Mouse (Mus musculus) myocyte (in vitro differentiated cells): Measurements from ENCODE around the gene Ccr2. TPM values are rescaled to one million over a fixed set of nuclear protein-coding genes. Genes with fewer than 3 reads are reported as not detected.
"Not testable (repeated sequence)": the region's sequence is repeated elsewhere in the genome, so short reads cannot be mapped to it uniquely, and the experiment has no call there.

Experiments used
- H3K27me3 ChIP-seq: one replicate; pipeline ENCODE4 v1.6.1; 2011; ENCODE audit not compliant: control insufficient read depth, insufficient read depth, insufficient read length
- H3K36me3 ChIP-seq: one replicate; pipeline ENCODE4 v1.6.1; 2011; ENCODE audit not compliant: control insufficient read depth, insufficient read depth
- H3K4me2 ChIP-seq: one replicate; pipeline ENCODE4 v1.6.1; 2011; ENCODE audit warnings: low read depth, control low read depth
- H3K4me3 ChIP-seq: one replicate; pipeline ENCODE4 v1.5.1; 2011; ENCODE audit warnings: mild to moderate bottlenecking, control low read depth, moderate library complexity
- H3K79me2 ChIP-seq: one replicate; pipeline ENCODE4 v1.6.1; 2011; ENCODE audit not compliant: control insufficient read depth, insufficient read depth
- H3ac ChIP-seq: one replicate; pipeline ENCODE4 v1.6.1; 2011; ENCODE audit not compliant: control insufficient read depth, insufficient read length
- CEBPB ChIP-seq: IDR thresholded peaks from 2 replicates; pipeline ENCODE4 v1.6.1; 2011; ENCODE audit warnings: mild to moderate bottlenecking, moderate library complexity; ENCODE audit not compliant: poor library complexity, insufficient read depth, severe bottlenecking
- E2F4 ChIP-seq: IDR thresholded peaks from one replicate; pipeline ENCODE4 v1.6.1; 2011; ENCODE audit warnings: mild to moderate bottlenecking, control low read depth, moderate library complexity; ENCODE audit not compliant: insufficient read depth
- MAX ChIP-seq: IDR thresholded peaks from one replicate; pipeline ENCODE4 v1.6.1; 2011; ENCODE audit warnings: low read depth, mild to moderate bottlenecking, control low read depth
- MYOD1 ChIP-seq, 3 experiments: IDR thresholded peaks; one replicate each; pipeline ENCODE4 v1.6.1; 2011; ENCODE audit warnings: control low read depth in 2 of 3, low read depth in 2 of 3, mild to moderate bottlenecking in 2 of 3, moderate library complexity in 1 of 3; ENCODE audit not compliant: insufficient read length in 2 of 3, control insufficient read depth in 1 of 3
- MYOG ChIP-seq, 3 experiments: IDR thresholded peaks; one replicate each; pipeline ENCODE4 v1.6.1; 2011; ENCODE audit warnings: control low read depth in 2 of 3, low read depth in 2 of 3, mild to moderate bottlenecking in 2 of 3; ENCODE audit not compliant: insufficient read length in 2 of 3, control insufficient read depth in 1 of 3, insufficient read depth in 1 of 3
- POLR2A ChIP-seq: IDR thresholded peaks from one replicate; pipeline ENCODE4 v1.6.1; 2011; ENCODE audit warnings: low read depth, mild to moderate bottlenecking, control low read depth, moderate library complexity; ENCODE audit not compliant: insufficient read length
- POLR2AphosphoS2 ChIP-seq: IDR thresholded peaks from one replicate; pipeline ENCODE4 v1.6.1; 2011; ENCODE audit warnings: low read depth, control low read depth; ENCODE audit not compliant: insufficient read length
- REST ChIP-seq: IDR thresholded peaks from one replicate; pipeline ENCODE4 v1.6.1; 2011; ENCODE audit warnings: mild to moderate bottlenecking, control low read depth, moderate library complexity; ENCODE audit not compliant: insufficient read depth, insufficient read length
- SRF ChIP-seq: IDR thresholded peaks from one replicate; pipeline ENCODE4 v1.6.1; 2011; ENCODE audit warnings: low read depth; ENCODE audit not compliant: control insufficient read depth, insufficient read length
- TCF12 ChIP-seq: IDR thresholded peaks from one replicate; pipeline ENCODE4 v1.6.1; 2011; ENCODE audit warnings: mild to moderate bottlenecking, control low read depth; ENCODE audit not compliant: poor library complexity, insufficient read depth, severe bottlenecking
- TCF3 ChIP-seq: IDR thresholded peaks from one replicate; pipeline ENCODE4 v1.6.1; 2011; ENCODE audit warnings: low read depth, control low read depth; ENCODE audit not compliant: insufficient read length
- USF1 ChIP-seq: IDR thresholded peaks from one replicate; pipeline ENCODE4 v1.6.1; 2011; ENCODE audit warnings: low read depth, mild to moderate bottlenecking, control low read depth, moderate library complexity
- polyA plus RNA-seq: library from polyadenylated mRNA; unstranded; fragments of >200 nt; fragmentation: generic; extraction: Trizol; gene quantifications from one replicate; pipeline ENCODE4 v1.2.1, GENCODE M21; 2012; ENCODE audit warnings: missing spikeins

The Ccr2 gene
- polyA plus RNA-seq, 1 experiment = not detected

GRCm38 (mm10) chr9:124128379-124128778 lies 26.6 kb downstream of the Ccr2 start:
- Histone ChIP-seq H3K27me3 (no peaks in the 10 kb centered on the region), H3K4me2 (no peak overlapping the region), H3K4me3 (no peak overlapping the region), H3ac (no peak overlapping the region), H3K79me2 (no peaks in the 10 kb centered on the region), H3K36me3 (no peaks in the 10 kb centered on the region)
- no peak for TF ChIP-seq MYOD1 (IDR thresholded peaks at IDR 0.05; ENCODE audit: control insufficient read depth in 1 of 3, insufficient read length in 2 of 3, low read depth in 2 of 3)
- no peak for TF ChIP-seq POLR2A
- TF ChIP-seq TCF12 = no peak
- no peak for TF ChIP-seq E2F4
- TF ChIP-seq USF1 = no peak

- not testable (repeated sequence) for H3K79me2 ChIP-seq, H3K36me3 ChIP-seq, H3K4me3 ChIP-seq, H3K4me2 ChIP-seq, H3ac ChIP-seq, H3K27me3 ChIP-seq
Observed at GRCm38 (mm10) chr9:124132899-124133298, 31.1 kb downstream of the Ccr2 start.

GRCm38 (mm10) chr9:124134919-124135318 lies 33.2 kb downstream of the Ccr2 start:
- not testable (repeated sequence) for H3K36me3 ChIP-seq, H3ac ChIP-seq, H3K27me3 ChIP-seq, H3K4me3 ChIP-seq, H3K4me2 ChIP-seq, H3K79me2 ChIP-seq

GRCm38 (mm10) chr9:124137619-124138018 lies 35.9 kb downstream of the Ccr2 start:
- H3K36me3 ChIP-seq = no peaks in the 10 kb centered on the region
- no peak overlapping the region for H3K4me2 ChIP-seq
- no peak overlapping the region for H3ac ChIP-seq
- H3K79me2 ChIP-seq = no peaks in the 10 kb centered on the region
- TF ChIP-seq CEBPB (no peak), E2F4 (no peak), TCF3 (no peak), TCF12 (no peak), MAX (no peak), POLR2AphosphoS2 (no peak), USF1 (no peak)
- H3K4me3 ChIP-seq = no peak overlapping the region
- no peaks in the 10 kb centered on the region for H3K27me3 ChIP-seq

GRCm38 (mm10) chr9:124138055-124138775 lies 36.5 kb downstream of the Ccr2 start:
- Histone ChIP-seq H3K79me2 (no peaks in the 10 kb centered on the region), H3K4me3 (no peak overlapping the region), H3K4me2 (no peak overlapping the region), H3K36me3 (no peaks in the 10 kb centered on the region), H3K27me3 (no peaks in the 10 kb centered on the region), H3ac (no peak overlapping the region)
- no peak for TF ChIP-seq MAX
- no peak for TF ChIP-seq MYOD1 (IDR thresholded peaks at IDR 0.05; ENCODE audit: control insufficient read depth in 1 of 3, insufficient read length in 2 of 3, low read depth in 2 of 3)

- no peak for TF ChIP-seq TCF3
- no peak for TF ChIP-seq TCF12
- TF ChIP-seq SRF = no peak
- TF ChIP-seq E2F4 = no peak
- no peak for TF ChIP-seq POLR2A
- TF ChIP-seq USF1 = no peak
- TF ChIP-seq POLR2AphosphoS2 = no peak
- TF ChIP-seq CEBPB = no peak
- no peak for TF ChIP-seq MYOD1 (IDR thresholded peaks at IDR 0.05; ENCODE audit: control insufficient read depth in 1 of 3, insufficient read length in 2 of 3, low read depth in 2 of 3)
- no peak for TF ChIP-seq MYOG (IDR thresholded peaks at IDR 0.05; ENCODE audit: control insufficient read depth in 1 of 3, insufficient read depth in 1 of 3, insufficient read length in 2 of 3, low read depth in 2 of 3)
- TF ChIP-seq REST = no peak
- no peak for TF ChIP-seq MAX
- Histone ChIP-seq H3ac (no peak overlapping the region), H3K27me3 (no peaks in the 10 kb centered on the region), H3K79me2 (no peaks in the 10 kb centered on the region), H3K36me3 (no peaks in the 10 kb centered on the region), H3K4me2 (no peak overlapping the region), H3K4me3 (no peak overlapping the region)
Observed at GRCm38 (mm10) chr9:124143678-124144077, 41.9 kb downstream of the Ccr2 start.
